Mouse (Mus musculus) kidney, embryonic 15.5 days (tissue): ENCODE measurements at regions not wholly inside any gene's neighbourhood (a gene's known extent, or its start where the extent isn't known, plus 50 kb on each side); places are given as distances from the start of the nearest gene placed in this dataset.

Experiments
- ATAC-seq: fragments of 200-750 bp; cut with Nextera tagmentation; replicated peaks from 2 replicates; pipeline ENCODE4 v1.8.0; 2017; ENCODE audit warnings: moderate TSS enrichment; ENCODE audit not compliant: low FRiP score
- H3K27ac ChIP-seq: fragments of 300-500 bp; sonication (generic); 2 replicates; pipeline ENCODE4 v1.5.1; 2015; ENCODE audit warnings: mild to moderate bottlenecking, inconsistent platforms
- H3K27me3 ChIP-seq: fragments of 300-500 bp; sonication (generic); 2 replicates; pipeline ENCODE4 v1.6.1; 2015; ENCODE audit warnings: inconsistent platforms
- H3K36me3 ChIP-seq: fragments of 300-500 bp; sonication (generic); 2 replicates; pipeline ENCODE4 v1.6.1; 2015; ENCODE audit warnings: inconsistent platforms
- H3K4me1 ChIP-seq: fragments of 300-500 bp; sonication (generic); 2 replicates; pipeline ENCODE4 v1.6.1; 2015; ENCODE audit warnings: inconsistent platforms
- H3K4me2 ChIP-seq: fragments of 300-500 bp; sonication (generic); 2 replicates; pipeline ENCODE4 v1.6.1; 2015; ENCODE audit warnings: moderate library complexity, mild to moderate bottlenecking, inconsistent platforms
- H3K4me3 ChIP-seq: fragments of 300-500 bp; sonication (generic); replicated peaks from 2 replicates; pipeline ENCODE4 v1.5.1; 2015; ENCODE audit warnings: mild to moderate bottlenecking, inconsistent platforms
- H3K9ac ChIP-seq: fragments of 300-500 bp; sonication (generic); 2 replicates; pipeline ENCODE4 v1.6.1; 2015; ENCODE audit warnings: mild to moderate bottlenecking, inconsistent platforms
- H3K9me3 ChIP-seq: fragments of 300-500 bp; sonication (generic); replicated peaks from 2 replicates; pipeline ENCODE4 v1.6.1; 2016; ENCODE audit warnings: inconsistent platforms
- WGBS: fragments of 180-500 bp; shearing (Covaris S2); methylation state at CpG from one replicate; pipeline ENCODE4 v1.1.7; 2015; ENCODE audit warnings: mixed read lengths; 5-methylcytosine and 5-hydroxymethylcytosine counted together

DNA sequence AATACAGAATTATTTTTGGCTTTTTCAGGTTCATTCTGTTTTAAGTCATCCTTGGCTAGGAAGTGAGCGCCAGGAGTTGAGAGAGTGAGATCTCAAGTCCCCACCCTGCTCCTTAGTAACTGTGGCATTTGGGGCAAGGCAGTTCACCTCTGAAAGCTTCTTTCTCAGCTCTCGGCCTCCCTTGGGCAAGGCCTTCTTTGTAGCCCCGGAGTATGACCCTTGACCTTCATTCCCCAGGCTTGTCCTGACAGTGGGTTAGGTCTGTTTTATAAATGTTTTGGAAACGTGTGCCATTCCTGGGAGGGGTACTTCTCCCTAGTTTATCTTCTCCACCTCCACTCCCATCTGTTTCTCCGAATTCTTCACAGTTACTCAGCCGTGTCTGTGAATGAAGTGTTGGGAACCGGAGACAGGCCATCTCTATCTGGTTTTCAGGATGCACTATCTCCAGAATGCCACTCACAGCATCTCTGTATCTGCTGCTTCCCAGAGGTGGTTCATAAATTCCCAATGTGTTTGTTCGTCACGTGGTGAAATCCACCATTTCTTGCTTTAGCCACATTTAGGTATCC, 75.0 kb upstream of the Eif4g2 start:
- ATAC-seq = peak; percentile 52; the same call in 1 of the 2 replicates
- no peaks in the 10 kb centered on the region for H3K9me3 ChIP-seq
- H3K4me3 ChIP-seq = no peak overlapping the region
- H3K27me3 ChIP-seq = no peaks in the 10 kb centered on the region
- H3K36me3 ChIP-seq = no peaks in the 10 kb centered on the region
- peak overlapping the region; percentile 13; the same call in 1 of the 2 replicates for H3K4me2 ChIP-seq
- peak overlapping the region; percentile 29; the same call in 1 of the 2 replicates for H3K27ac ChIP-seq
- H3K4me1 ChIP-seq = peaks cover 24% of the 10 kb centered on the region
- 38% methylated on average over 9 of the region's 9 CpGs for WGBS
- no peak overlapping the region for H3K9ac ChIP-seq

DNA sequence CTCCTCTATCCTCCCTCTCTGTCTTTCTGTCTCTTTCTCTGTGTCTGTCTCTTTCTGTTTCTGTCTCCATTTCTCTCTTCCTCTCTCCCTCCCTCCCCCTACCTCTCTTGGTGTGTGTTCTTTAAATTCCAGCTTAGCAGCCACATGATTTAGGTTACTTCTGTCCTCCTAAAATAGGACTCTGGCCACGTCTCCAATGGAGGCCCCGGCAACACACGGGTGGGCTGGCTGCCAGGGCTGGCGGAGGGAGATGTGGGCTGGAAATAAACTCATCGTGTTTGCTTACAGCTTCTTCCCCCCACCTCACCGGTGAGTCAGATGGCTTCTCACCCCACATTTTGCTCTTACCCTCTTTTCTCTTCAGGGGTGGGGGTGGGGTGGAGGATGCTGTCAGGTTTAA, 74.5 kb upstream of the Eif4g2 start:
- peak; percentile 82 for ATAC-seq
- H3K36me3 ChIP-seq = no peaks in the 10 kb centered on the region
- 8% methylated on average over 6 of the region's 6 CpGs for WGBS
- peaks cover 24% of the 10 kb centered on the region for H3K4me1 ChIP-seq
- H3K4me2 ChIP-seq = peak overlapping the region; percentile 13; the same call in 1 of the 2 replicates
- H3K27me3 ChIP-seq = no peaks in the 10 kb centered on the region
- H3K9me3 ChIP-seq = no peaks in the 10 kb centered on the region
- H3K4me3 ChIP-seq = no peak overlapping the region
- H3K9ac ChIP-seq = no peak overlapping the region
- H3K27ac ChIP-seq = 0 out of 2 replicates have a peak overlapping the region, but pooled peaks have one; percentile 29

GRCm38 (mm10) chr7:111156472-111157231, 73.8 kb upstream of the Eif4g2 start:
- Histone ChIP-seq H3K4me2 (peak overlapping the region; percentile 9), H3K36me3 (no peaks in the 10 kb centered on the region), H3K4me3 (no peak overlapping the region), H3K27me3 (no peaks in the 10 kb centered on the region), H3K9me3 (no peaks in the 10 kb centered on the region), H3K27ac (peak overlapping the region; percentile 78), H3K4me1 (peaks cover 24% of the 10 kb centered on the region), H3K9ac (no peak overlapping the region)
- WGBS = 37% methylated on average over 8 of the region's 8 CpGs
- ATAC-seq = peak; percentile 74

DNA sequence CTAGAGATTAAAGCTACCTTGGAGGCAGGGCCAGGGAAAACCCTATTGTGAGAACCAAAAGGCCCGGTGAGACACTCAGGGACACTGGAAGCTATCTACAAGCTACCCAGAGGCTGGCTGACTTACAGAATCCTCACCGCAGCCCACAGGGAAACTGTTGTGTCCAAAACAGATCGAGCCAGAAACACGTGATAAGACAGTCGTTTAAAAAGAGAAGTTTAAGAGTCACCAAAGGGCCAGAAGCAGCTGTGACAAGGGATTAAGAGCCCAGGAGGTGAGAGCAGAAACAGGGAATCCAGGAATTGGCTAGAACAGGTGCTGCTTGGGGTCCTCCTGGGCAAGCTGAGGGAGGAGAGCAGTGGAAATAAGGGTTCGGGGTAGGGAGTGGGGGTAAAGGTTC, 73.2 kb upstream of the Eif4g2 start:
- Histone ChIP-seq H3K36me3 (no peaks in the 10 kb centered on the region), H3K27ac (peak overlapping the region; percentile 78), H3K9me3 (no peaks in the 10 kb centered on the region), H3K9ac (no peak overlapping the region), H3K4me2 (no peak overlapping the region), H3K4me1 (peaks cover 24% of the 10 kb centered on the region), H3K4me3 (no peak overlapping the region), H3K27me3 (no peaks in the 10 kb centered on the region)
- ATAC-seq = no peak
- 61% methylated on average over 6 of the region's 6 CpGs for WGBS

- H3K4me3 ChIP-seq = no peak overlapping the region
- H3K9me3 ChIP-seq = no peaks in the 10 kb centered on the region
Measured at GRCm38 (mm10) chr7:111154217-111154616, 71.4 kb upstream of the Eif4g2 start.

DNA sequence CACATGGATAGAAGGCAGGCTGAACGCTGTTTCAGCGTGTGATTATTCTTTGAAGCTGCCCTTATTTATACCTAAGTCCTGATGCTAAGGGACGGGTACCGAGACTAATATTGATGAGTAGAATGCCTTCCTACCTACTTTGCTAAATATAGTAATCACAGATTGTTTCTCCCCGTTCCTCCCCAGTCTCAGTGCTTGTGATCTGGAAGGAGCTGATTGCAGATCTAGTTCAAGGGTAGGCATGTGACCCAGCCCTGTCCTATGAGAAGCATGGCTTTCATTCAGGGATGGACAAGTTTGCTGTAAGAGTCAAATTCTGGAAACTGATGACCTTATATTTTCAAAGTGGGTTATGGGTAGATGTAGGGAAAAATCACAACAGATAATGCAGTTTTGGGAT, 67.7 kb upstream of the Eif4g2 start:
- no peaks in the 10 kb centered on the region for H3K36me3 ChIP-seq
- H3K27ac ChIP-seq = no peak overlapping the region
- no peak for ATAC-seq
- WGBS = 87% methylated on average over 5 of the region's 5 CpGs
- H3K4me3 ChIP-seq = no peak overlapping the region
- no peaks in the 10 kb centered on the region for H3K4me1 ChIP-seq
- no peaks in the 10 kb centered on the region for H3K27me3 ChIP-seq
- no peak overlapping the region for H3K9ac ChIP-seq
- no peak overlapping the region for H3K4me2 ChIP-seq
- H3K9me3 ChIP-seq = no peaks in the 10 kb centered on the region

More at GRCm38 (mm10) chr7:111154217-111154616, 71.4 kb upstream of the Eif4g2 start:
- H3K9ac ChIP-seq = no peak overlapping the region
- peaks cover 24% of the 10 kb centered on the region for H3K4me1 ChIP-seq
- H3K36me3 ChIP-seq = no peaks in the 10 kb centered on the region
- H3K27me3 ChIP-seq = no peaks in the 10 kb centered on the region
- no peak overlapping the region for H3K4me2 ChIP-seq
- no peak for ATAC-seq
- WGBS = 89% methylated on average over 13 of the region's 13 CpGs
- no peak overlapping the region for H3K27ac ChIP-seq

DNA sequence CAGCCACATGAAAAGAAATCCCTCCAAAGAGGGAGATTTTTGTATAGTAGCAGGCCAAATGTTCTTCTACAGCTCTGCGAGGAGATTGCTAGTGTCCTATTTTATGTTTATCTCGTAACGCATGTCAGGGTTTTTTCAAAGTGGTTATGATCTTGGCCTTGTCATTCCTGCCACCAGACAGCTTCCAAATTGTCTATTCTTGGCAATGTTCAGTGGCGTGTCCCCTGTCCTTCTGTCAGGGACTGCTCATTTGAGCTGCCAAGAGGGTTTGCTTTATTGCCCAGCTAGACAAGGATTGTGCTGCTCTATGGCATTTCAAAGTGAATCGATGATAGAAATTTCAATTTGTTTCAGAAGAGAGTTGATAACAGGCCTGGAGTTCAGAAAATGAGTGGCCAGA, 67.3 kb upstream of the Eif4g2 start:
- no peaks in the 10 kb centered on the region for H3K9me3 ChIP-seq
- H3K27ac ChIP-seq = no peak overlapping the region
- H3K4me1 ChIP-seq = no peaks in the 10 kb centered on the region
- no peak overlapping the region for H3K4me3 ChIP-seq
- H3K9ac ChIP-seq = no peak overlapping the region
- H3K4me2 ChIP-seq = no peak overlapping the region
- H3K36me3 ChIP-seq = no peaks in the 10 kb centered on the region
- no peaks in the 10 kb centered on the region for H3K27me3 ChIP-seq
- WGBS = 88% methylated on average over 5 of the region's 5 CpGs
- no peak for ATAC-seq

DNA sequence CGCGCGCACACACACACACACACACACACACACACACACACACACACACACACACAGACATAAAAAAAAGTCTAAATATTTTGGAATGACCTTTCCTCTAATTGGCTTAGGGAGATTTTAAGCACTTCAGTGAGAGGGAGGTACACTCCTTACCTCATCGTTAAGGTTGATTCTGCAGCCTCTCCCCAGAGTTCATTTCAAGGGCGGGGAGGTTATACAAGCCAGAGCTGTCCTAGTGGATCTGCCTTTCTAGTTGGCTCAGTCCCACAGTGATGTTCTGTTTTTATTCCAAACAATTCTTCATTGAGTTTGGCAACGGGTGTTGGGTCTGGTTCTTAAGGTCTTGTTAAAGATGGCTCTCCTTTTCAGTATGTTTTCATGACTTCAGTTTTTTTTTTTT, 64.8 kb upstream of the Eif4g2 start:
- Histone ChIP-seq H3K36me3 (no peaks in the 10 kb centered on the region), H3K4me3 (no peak overlapping the region), H3K27me3 (no peaks in the 10 kb centered on the region), H3K9me3 (no peaks in the 10 kb centered on the region), H3K4me1 (no peaks in the 10 kb centered on the region), H3K9ac (no peak overlapping the region), H3K4me2 (no peak overlapping the region), H3K27ac (no peak overlapping the region)
- 77% methylated on average over 6 of the region's 6 CpGs for WGBS
- ATAC-seq = no peak

- no peak overlapping the region for H3K9ac ChIP-seq
- H3K4me1 ChIP-seq = no peaks in the 10 kb centered on the region
- 79% methylated on average over 4 of the region's 4 CpGs for WGBS
- H3K4me2 ChIP-seq = no peak overlapping the region
- no peaks in the 10 kb centered on the region for H3K36me3 ChIP-seq
- H3K9me3 ChIP-seq = no peaks in the 10 kb centered on the region
- no peak for ATAC-seq
- H3K27ac ChIP-seq = no peak overlapping the region
- H3K27me3 ChIP-seq = no peaks in the 10 kb centered on the region
- no peak overlapping the region for H3K4me3 ChIP-seq
Measured at GRCm38 (mm10) chr7:111146670-111147069, 63.8 kb upstream of the Eif4g2 start.

- Histone ChIP-seq H3K36me3 (no peaks in the 10 kb centered on the region), H3K4me1 (no peaks in the 10 kb centered on the region), H3K9me3 (no peaks in the 10 kb centered on the region), H3K4me2 (no peak overlapping the region), H3K9ac (no peak overlapping the region), H3K27ac (no peak overlapping the region), H3K27me3 (no peaks in the 10 kb centered on the region), H3K4me3 (no peak overlapping the region)
- no peak for ATAC-seq
- WGBS = 77% methylated on average over 3 of the region's 3 CpGs
Measured at GRCm38 (mm10) chr7:111144216-111144615, 61.4 kb upstream of the Eif4g2 start.

DNA sequence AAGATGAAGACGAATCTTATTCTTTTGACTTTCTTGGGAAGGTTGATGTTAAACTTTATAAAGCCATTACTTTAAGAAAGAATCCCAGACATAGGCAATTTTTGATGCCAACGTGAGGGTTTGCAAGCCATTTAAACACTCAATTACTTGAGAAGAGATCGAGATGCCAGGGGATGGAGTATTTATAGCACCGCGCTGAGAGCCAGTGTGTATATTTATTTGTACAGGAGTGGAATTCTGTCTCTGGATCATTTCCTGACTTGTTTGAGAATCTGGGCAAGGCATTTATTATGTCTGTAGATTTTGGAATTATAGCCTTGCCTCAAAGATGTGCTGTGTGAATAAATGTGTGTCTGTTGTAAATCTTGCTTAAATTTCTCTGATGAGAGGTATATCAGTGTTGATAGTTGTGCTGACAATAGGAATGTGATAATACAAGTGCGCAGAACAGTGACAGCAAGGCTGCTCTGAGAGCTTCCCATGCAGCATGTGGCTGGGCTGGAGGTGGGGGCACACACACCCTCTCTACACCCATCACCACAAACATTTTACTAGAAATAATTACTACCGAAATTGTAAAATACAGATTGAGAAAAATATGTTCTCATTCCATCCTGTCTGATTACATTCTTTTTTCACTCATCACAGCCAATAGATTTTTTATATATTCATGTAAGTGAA, 58.6 kb upstream of the Eif4g2 start:
- 68% methylated on average over 7 of the region's 7 CpGs for WGBS
- H3K4me2 ChIP-seq = no peak overlapping the region
- no peaks in the 10 kb centered on the region for H3K27me3 ChIP-seq
- H3K9me3 ChIP-seq = no peaks in the 10 kb centered on the region
- H3K9ac ChIP-seq = no peak overlapping the region
- H3K27ac ChIP-seq = no peak overlapping the region
- no peak for ATAC-seq
- H3K36me3 ChIP-seq = no peaks in the 10 kb centered on the region
- H3K4me3 ChIP-seq = no peak overlapping the region
- no peaks in the 10 kb centered on the region for H3K4me1 ChIP-seq

DNA sequence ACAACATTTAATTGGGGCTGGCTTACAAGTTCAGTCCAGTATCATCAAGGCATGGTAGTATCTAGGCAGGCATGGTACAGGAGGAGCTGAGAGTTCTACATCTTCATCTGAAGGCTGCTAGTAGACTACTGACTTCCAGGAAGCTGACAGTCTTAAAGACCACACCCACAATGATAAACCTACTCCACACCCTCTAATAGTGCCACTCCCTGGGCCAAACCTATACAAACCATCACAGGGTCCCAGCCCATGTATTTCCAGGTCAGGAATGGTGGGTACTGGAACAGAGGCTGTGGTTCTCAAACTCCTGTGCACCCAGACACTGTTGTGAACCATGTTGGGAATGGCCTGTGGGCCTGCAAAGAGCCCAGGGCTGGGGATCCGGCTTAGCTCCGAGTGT, 55.2 kb upstream of the Eif4g2 start:
- Histone ChIP-seq H3K9ac (no peak overlapping the region), H3K4me2 (no peak overlapping the region), H3K4me3 (no peak overlapping the region), H3K9me3 (no peaks in the 10 kb centered on the region), H3K27ac (no peak overlapping the region), H3K4me1 (0 out of 2 replicates have a peak, but pooled peaks cover 2% of the 10 kb centered on the region), H3K36me3 (no peaks in the 10 kb centered on the region), H3K27me3 (no peaks in the 10 kb centered on the region)
- 97% methylated on average over 2 of the region's 2 CpGs for WGBS
- peak; percentile 71; the same call in 1 of the 2 replicates for ATAC-seq
